Mouse (Mus musculus) granulocyte monocyte progenitor cell, adult 5-6 weeks (primary cell): ENCODE measurements at regions not wholly inside any gene's neighbourhood (a gene's known extent, or its start where the extent isn't known, plus 50 kb on each side); places are given as distances from the start of the nearest gene placed in this dataset.

Source experiments
- ATAC-seq: replicated peaks from 2 replicates; pipeline ENCODE4 v1.8.0; 2016; ENCODE audit warnings: mild to moderate bottlenecking, moderate TSS enrichment, inconsistent platforms; ENCODE audit not compliant: poor library complexity, severe bottlenecking

DNA sequence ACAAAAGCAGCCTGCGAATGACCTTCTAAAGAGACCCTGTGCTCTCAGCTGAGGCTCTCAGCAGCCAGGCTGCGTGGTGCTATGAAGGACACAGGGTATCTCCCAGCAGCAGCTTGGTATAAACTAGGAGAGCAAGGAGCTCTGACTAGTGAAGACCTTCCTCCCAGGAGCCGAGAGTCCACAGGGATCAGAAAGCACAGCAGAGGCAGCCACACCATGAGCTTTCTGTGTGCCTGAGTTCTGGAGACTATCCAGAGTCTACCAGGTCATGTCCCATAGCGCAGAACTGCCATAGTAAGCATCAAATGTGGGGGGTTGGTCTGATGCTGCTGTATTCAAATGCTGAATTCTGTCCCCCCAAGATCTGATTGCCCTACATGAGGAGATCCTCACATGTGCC, 124.2 kb upstream of the Dynlrb2 start:
- ATAC-seq = no peak

- ATAC-seq = no peak
Observed at GRCm38 (mm10) chr8:116379851-116380250, 124.9 kb upstream of the Dynlrb2 start.

- no peak for ATAC-seq
Observed at GRCm38 (mm10) chr8:116375758-116376157, 129.0 kb upstream of the Dynlrb2 start.

DNA sequence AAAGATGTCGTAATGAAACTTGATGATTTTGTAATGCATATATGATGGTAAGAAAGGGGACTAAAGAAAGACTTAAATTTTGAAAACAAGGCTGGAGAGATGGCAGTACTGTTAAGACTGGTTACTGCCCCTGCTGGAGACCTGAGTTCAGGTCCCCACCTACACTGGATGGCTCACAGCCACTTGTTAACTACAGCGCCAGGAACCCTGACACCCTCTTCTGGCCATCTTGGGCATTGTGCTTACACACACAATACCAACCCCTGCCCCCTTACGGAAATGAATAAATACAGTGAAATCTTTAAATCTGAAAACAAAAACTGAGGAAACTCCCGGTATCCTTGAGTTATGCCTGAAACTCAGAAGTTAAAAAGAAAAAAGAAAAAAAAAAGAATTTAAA, 131.7 kb upstream of the Dynlrb2 start:
- ATAC-seq = peak; percentile 73

- ATAC-seq = peak; percentile 33; the same call in 1 of the 2 replicates
Observed at GRCm38 (mm10) chr8:116372574-116372973, 132.2 kb upstream of the Dynlrb2 start.

GRCm38 (mm10) chr8:116372056-116372455, 132.7 kb upstream of the Dynlrb2 start:
- ATAC-seq = no peak

DNA sequence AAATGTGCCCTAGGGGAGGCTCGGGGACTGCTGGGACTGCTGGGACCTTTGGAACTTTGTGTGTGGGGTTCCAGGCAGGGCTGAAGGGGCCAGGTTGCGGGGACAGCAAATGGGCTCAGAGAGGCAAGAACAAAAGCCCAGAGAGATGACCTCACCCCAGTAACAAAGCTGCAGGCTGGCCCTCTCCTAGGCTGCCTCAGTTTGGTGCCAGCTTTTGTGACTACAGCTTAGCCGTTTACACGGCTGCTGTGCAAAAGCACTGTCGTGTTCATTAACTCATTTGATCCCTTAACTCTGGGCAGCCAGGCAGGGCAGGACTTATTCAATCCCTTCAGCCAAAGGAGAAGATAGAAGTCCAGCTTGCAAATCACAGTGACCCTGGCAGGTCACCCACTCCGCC, 137.3 kb upstream of the Dynlrb2 start:
- no peak for ATAC-seq

GRCm38 (mm10) chr8:116366706-116367105, 138.1 kb upstream of the Dynlrb2 start:
- ATAC-seq = peak; percentile 31; the same call in 1 of the 2 replicates

- ATAC-seq = no peak
Observed at GRCm38 (mm10) chr8:116364751-116365150, 140.0 kb upstream of the Dynlrb2 start.

GRCm38 (mm10) chr8:116364172-116364571, 140.6 kb upstream of the Dynlrb2 start:
- ATAC-seq = no peak

- peak; percentile 40 for ATAC-seq
Observed at GRCm38 (mm10) chr8:116362351-116362750, 142.4 kb upstream of the Dynlrb2 start.

- no peak for ATAC-seq
Observed at GRCm38 (mm10) chr8:116359761-116360160, 145.0 kb upstream of the Dynlrb2 start.

- no peak for ATAC-seq
Observed at GRCm38 (mm10) chr8:116354756-116355155, 150.0 kb upstream of the Dynlrb2 start.

DNA sequence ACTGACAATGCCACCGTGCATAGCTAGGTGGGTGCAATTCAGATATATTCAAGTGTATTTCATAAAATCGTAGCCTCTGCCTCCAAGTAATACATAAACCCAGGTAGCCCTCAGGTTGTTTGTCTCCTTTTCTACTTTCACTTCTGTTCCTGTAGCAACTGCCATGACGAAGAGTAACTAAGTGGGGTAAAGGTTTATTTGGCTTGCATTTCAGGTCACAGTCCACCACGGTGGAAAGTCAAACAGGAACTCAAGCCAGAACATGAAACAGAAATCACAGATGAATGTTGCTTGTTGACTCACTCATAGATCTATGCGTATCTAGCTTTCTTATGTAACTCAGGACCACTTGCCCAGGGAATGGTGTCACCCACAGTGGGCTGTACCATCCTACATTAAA, 150.9 kb upstream of the Dynlrb2 start:
- ATAC-seq = no peak

DNA sequence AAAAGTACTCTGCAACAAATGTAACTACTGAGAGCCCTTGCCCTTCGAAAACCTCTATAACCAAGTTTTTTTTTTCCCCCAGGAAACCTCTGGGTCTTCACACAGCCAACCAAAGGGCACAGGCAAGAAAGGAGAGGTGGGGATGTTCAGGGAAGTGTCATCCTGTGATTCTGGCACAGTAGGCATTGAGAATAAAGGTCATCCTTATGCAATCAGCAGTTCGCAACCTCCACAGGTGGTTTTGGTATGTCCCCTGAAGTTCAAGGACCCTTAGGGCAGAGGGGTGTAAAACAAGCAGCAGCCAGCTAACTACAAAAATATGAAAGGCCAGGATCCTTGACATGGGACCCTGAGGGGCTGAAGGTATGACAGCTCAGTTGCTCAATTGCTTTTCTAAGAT, 152.1 kb upstream of the Dynlrb2 start:
- ATAC-seq = no peak

GRCm38 (mm10) chr8:116348971-116349370, 155.8 kb upstream of the Dynlrb2 start:
- ATAC-seq = no peak

- no peak for ATAC-seq
Observed at GRCm38 (mm10) chr8:116346990-116347389, 157.8 kb upstream of the Dynlrb2 start.

DNA sequence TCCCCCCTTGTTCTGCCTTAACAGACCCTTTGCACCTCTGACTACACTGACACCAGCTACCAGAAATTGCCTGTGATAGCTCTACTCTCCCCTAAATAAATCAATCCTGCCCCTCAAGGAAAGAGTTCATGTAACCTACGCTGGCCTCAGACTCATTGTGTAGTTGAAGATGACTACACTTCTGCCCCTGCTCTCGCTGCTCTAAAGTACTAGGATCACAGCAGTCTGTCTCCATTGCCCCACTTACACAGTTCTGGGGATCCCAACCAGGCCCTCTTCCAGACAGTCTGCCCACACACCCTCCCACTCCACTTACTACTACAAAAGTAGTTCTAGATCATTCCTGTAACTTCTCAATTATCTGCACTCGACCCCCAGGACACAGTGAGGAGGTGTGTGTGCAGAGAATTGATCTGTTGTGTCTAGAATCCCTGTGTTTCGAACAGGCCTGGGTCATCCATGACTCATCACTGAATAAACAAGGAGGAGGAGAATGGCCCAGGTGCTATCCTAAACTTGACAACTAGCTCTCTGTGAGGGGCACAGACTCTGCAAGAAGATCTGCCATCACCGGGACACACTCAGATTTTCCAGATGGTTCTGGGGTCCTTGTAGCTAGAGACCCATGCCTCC, 160.1 kb upstream of the Dynlrb2 start:
- no peak for ATAC-seq

- no peak for ATAC-seq
Observed at GRCm38 (mm10) chr8:116343534-116343933, 161.2 kb upstream of the Dynlrb2 start.

- ATAC-seq = no peak
Observed at GRCm38 (mm10) chr8:116334772-116335171, 170.0 kb upstream of the Dynlrb2 start.

DNA sequence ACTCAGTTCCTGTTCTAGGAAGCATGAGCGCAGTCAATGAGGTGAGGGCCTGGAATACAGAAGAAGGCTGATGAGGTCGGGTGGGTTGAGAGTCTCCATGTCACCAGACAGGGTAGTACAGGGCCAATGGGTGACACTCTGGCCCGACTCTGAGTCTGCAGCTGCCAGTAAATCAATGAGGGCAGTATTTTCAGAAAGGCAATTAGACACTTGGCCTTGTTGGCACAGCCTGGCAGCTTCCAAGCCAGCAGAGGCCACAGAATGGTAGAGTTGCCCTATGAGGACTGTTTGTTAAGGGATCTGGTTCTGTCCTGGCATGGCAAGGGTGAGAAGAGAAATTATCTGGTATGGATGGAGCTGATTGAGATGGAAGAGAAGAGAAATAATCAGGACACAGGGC, 170.7 kb upstream of the Dynlrb2 start:
- ATAC-seq = no peak

- ATAC-seq = no peak
Observed at GRCm38 (mm10) chr8:116320014-116320680, 184.6 kb upstream of the Dynlrb2 start.
